Mouse (Mus musculus) cortical plate, adult 2 months (tissue): ENCODE results near the gene Mat2a. TPM values are rescaled to one million over a fixed set of nuclear protein-coding genes. Genes with fewer than 3 reads are reported as not detected.

ENCODE experiments used
- H3K27ac ChIP-seq: fragments of 200-500 bp; 2 replicates; pipeline ENCODE4 v1.5.1; 2012; ENCODE audit warnings: low read length, control low read depth, inconsistent platforms; ENCODE audit not compliant: insufficient read depth
- H3K4me1 ChIP-seq: fragments of 200-500 bp; 2 replicates; pipeline ENCODE4 v1.6.1; 2011; ENCODE audit warnings: low read length; ENCODE audit not compliant: control insufficient read depth, insufficient read depth
- H3K4me3 ChIP-seq: fragments of 200-500 bp; 2 replicates; pipeline ENCODE4 v1.5.1; 2011; ENCODE audit warnings: mild to moderate bottlenecking, low read length, control low read depth; ENCODE audit not compliant: insufficient read depth
- CTCF ChIP-seq: fragments of 200-500 bp; IDR thresholded peaks from 2 replicates; pipeline ENCODE4 v1.5.1; 2011; ENCODE audit warnings: mild to moderate bottlenecking, control low read depth, low read length; ENCODE audit not compliant: insufficient read depth; ENCODE audit errors: extremely low read depth
- POLR2A ChIP-seq: fragments of 200-500 bp; IDR thresholded peaks from 2 replicates; pipeline ENCODE4 v1.6.1; 2011; ENCODE audit warnings: mild to moderate bottlenecking, low read length, control low read depth; ENCODE audit not compliant: insufficient read depth; ENCODE audit errors: extremely low read depth
- polyA plus RNA-seq: library from polyadenylated mRNA; depleted of rRNA; stranded (reverse); fragments of >200 nt; gene quantifications from 2 replicates; pipeline ENCODE4 v1.2.3, GENCODE M21; 2012

Mat2a gene
- polyA plus RNA-seq, 1 experiment: 180 TPM

GRCm38 (mm10) chr6:72440186-72440990 lies 1.0 kb upstream of the Mat2a start:
- H3K4me3 ChIP-seq: peak overlapping the region; percentile 87
- H3K27ac ChIP-seq: peak overlapping the region; percentile 80
- H3K4me1 ChIP-seq: peaks cover 2% of the 10 kb centered on the region; the same call in 1 of the 2 replicates
- TF ChIP-seq POLR2A (0 out of 2 replicates have a peak, but pooled peaks have one; percentile 6), CTCF (no peak)

GRCm38 (mm10) chr6:72438862-72439354 lies 450 bp downstream of the Mat2a start:
- H3K4me1 ChIP-seq: peaks cover 2% of the 10 kb centered on the region; the same call in 1 of the 2 replicates
- TF ChIP-seq POLR2A (no peak), CTCF (no peak)
- H3K27ac ChIP-seq: peak overlapping the region; percentile 99
- peak overlapping the region; percentile 87 for H3K4me3 ChIP-seq

GRCm38 (mm10) chr6:72438226-72438625 lies 1.1 kb downstream of the Mat2a start:
- no peak for TF ChIP-seq CTCF
- no peak for TF ChIP-seq POLR2A
- Histone ChIP-seq H3K4me3 (peak overlapping the region; percentile 87), H3K27ac (no peak overlapping the region), H3K4me1 (peaks cover 2% of the 10 kb centered on the region; the same call in 1 of the 2 replicates)

GRCm38 (mm10) chr6:72432153-72432552 lies 7.2 kb downstream of the Mat2a start:
- Histone ChIP-seq H3K27ac (no peak overlapping the region), H3K4me3 (no peak overlapping the region)
- TF ChIP-seq CTCF (no peak), POLR2A (0 out of 2 replicates have a peak, but pooled peaks have one; percentile 9)

GRCm38 (mm10) chr6:72430989-72431921 lies 8.1 kb downstream of the Mat2a start:
- peak; percentile 38; the same call in 1 of the 2 replicates for TF ChIP-seq POLR2A
- TF ChIP-seq CTCF: no peak
- Histone ChIP-seq H3K27ac (no peak overlapping the region), H3K4me1 (peaks cover 2% of the 10 kb centered on the region; the same call in 1 of the 2 replicates), H3K4me3 (no peak overlapping the region)

More at GRCm38 (mm10) chr6:72432153-72432552, 7.2 kb downstream of the Mat2a start:
- peaks cover 2% of the 10 kb centered on the region; the same call in 1 of the 2 replicates for H3K4me1 ChIP-seq

- H3K27ac ChIP-seq: no peak overlapping the region
- TF ChIP-seq CTCF (no peak), POLR2A (no peak)
- H3K4me3 ChIP-seq: no peak overlapping the region
- peaks cover 2% of the 10 kb centered on the region; the same call in 1 of the 2 replicates for H3K4me1 ChIP-seq
Observed at GRCm38 (mm10) chr6:72429061-72429842, 10.1 kb downstream of the Mat2a start.

- Histone ChIP-seq H3K27ac (no peak overlapping the region), H3K4me1 (peaks cover 2% of the 10 kb centered on the region; the same call in 1 of the 2 replicates), H3K4me3 (no peak overlapping the region)
- TF ChIP-seq CTCF: peak; percentile 89
- TF ChIP-seq POLR2A: no peak
Observed at GRCm38 (mm10) chr6:72428036-72428435, 11.3 kb downstream of the Mat2a start.

GRCm38 (mm10) chr6:72425646-72426045 lies 13.7 kb downstream of the Mat2a start:
- H3K4me3 ChIP-seq: no peak overlapping the region
- H3K27ac ChIP-seq: no peak overlapping the region
- TF ChIP-seq POLR2A: no peak
- TF ChIP-seq CTCF: no peak
- no peaks in the 10 kb centered on the region for H3K4me1 ChIP-seq
